10 mouse cellular contexts compared by ENCODE assay signal in the genomic region with DNA sequence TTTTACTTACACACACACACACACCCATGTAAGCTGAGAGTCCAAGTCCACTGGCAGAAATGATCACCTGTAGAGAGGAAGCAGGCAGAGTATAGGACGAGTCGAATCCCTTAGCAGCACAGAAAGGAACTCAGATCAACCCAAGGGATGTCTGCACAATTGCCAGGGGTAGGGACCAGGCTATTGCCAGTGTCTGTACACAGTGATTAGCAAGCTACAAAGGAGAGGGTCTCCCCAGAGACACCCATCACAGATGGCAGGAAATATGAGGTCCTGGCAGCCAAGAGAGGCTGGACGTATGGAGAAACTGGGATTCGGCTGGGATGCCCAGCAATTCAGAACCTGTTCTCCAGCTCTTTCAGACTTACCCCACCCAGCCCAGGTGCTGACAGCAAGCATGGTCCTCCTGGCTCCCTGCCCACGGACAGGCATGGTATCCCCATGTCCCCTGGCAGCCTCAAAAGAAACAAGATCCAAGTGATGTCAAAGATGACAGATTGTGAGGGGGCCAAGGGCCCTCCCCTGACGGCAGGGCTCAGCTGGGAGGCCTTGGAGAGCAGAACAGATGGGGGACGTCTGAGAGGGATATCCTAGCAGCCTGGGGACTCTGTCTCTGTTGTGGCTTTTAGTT. TPM values are rescaled to one million over a fixed set of nuclear protein-coding genes. Genes with fewer than 3 reads are reported as not detected.
DNase-seq lines count a peak whose midpoint lies in the region; ATAC-seq and TF ChIP-seq lines count a peak whose summit lies in the region.
"Had no signal": no experiment of that assay in that cellular context is flagged by ENCODE, and none has a peak within 500 bp of the region (broad histone marks: within the 10 kb centered on the region; RNA-seq: fewer than 3 reads in every experiment).

No protein-coding gene starts in this region.

- no peak overlapping the region for H3K9ac ChIP-seq in forebrain, postnatal 0 days
- no peak overlapping the region for H3K9ac ChIP-seq in neural tube, embryonic 12.5 days
- H3K9ac ChIP-seq: liver, embryonic 13.5 days had no signal

- H3K27ac ChIP-seq in forebrain, postnatal 0 days (ENCODE audit: low read depth, low read length), result peak overlapping the region; percentile 40; the same call in 1 of the 2 replicates
- H3K27ac ChIP-seq in neural tube, embryonic 12.5 days, result no peak overlapping the region
- H3K27ac ChIP-seq: liver, embryonic 13.5 days had no signal

- H3K4me1 ChIP-seq in forebrain, postnatal 0 days (ENCODE audit: insufficient read depth), result no peaks in the 10 kb centered on the region; the same call in 1 of the 2 replicates
- H3K4me1 ChIP-seq in neural tube, embryonic 12.5 days, result peaks cover 35% of the 10 kb centered on the region
- H3K4me1 ChIP-seq: liver, embryonic 13.5 days had no signal

- H3K4me2 ChIP-seq in forebrain, postnatal 0 days (ENCODE audit: low read depth), result no peak overlapping the region
- no peak overlapping the region for H3K4me2 ChIP-seq in neural tube, embryonic 12.5 days (replicated peaks)
- H3K4me2 ChIP-seq: liver, embryonic 13.5 days had no signal

- H3K9me3 ChIP-seq in forebrain, postnatal 0 days (ENCODE audit: low read length), result no peaks in the 10 kb centered on the region
- H3K9me3 ChIP-seq in neural tube, embryonic 12.5 days, result no peaks in the 10 kb centered on the region
- H3K9me3 ChIP-seq: liver, embryonic 13.5 days had no signal

- DNase-seq in retina, postnatal 1 day, result peak; percentile 55
- no peak for DNase-seq in retina, embryonic 14.5 days (ENCODE audit: low spot score)
- DNase-seq in cerebellum, postnatal 10 days, result peak; percentile 97 to 98
- peak; percentile 55 for DNase-seq in forebrain, postnatal 0 days
- no peak for DNase-seq in lung, adult 18-20 months
- DNase-seq in thymus, postnatal 4 days, result no peak
- DNase-seq in ovary, postnatal 10 days (ENCODE audit: low spot score), result no peak
- DNase-seq: liver, embryonic 13.5 days had no signal

- no peaks in the 10 kb centered on the region for H3K36me3 ChIP-seq in forebrain, postnatal 0 days (ENCODE audit: insufficient read depth)
- H3K36me3 ChIP-seq in neural tube, embryonic 12.5 days, result no peaks in the 10 kb centered on the region
- H3K36me3 ChIP-seq: liver, embryonic 13.5 days had no signal

- peak; percentile 92 for ATAC-seq in forebrain, postnatal 0 days
- peak; percentile 84 for ATAC-seq in neural tube, embryonic 12.5 days (ENCODE audit: low FRiP score, low read depth)

- 30% methylated on average over 7 of the region's 7 CpGs for WGBS in forebrain, postnatal 0 days
- 25% methylated on average over 7 of the region's 7 CpGs for WGBS in neural tube, embryonic 12.5 days

- TF ChIP-seq CTCF in forebrain, postnatal 0 days (IDR thresholded peaks at IDR 0.05; ENCODE audit: low read depth), result no peak

- H3K4me3 ChIP-seq in forebrain, postnatal 0 days (ENCODE audit: low read depth, low read length), result no peak overlapping the region
- H3K4me3 ChIP-seq in neural tube, embryonic 12.5 days, result no peak overlapping the region
- H3K4me3 ChIP-seq: erythroblast, embryonic 14.5 days; liver, embryonic 13.5 days had no signal

- H3K27me3 ChIP-seq in forebrain, postnatal 0 days (ENCODE audit: insufficient read depth, low read length), result no peaks in the 10 kb centered on the region
- no peaks in the 10 kb centered on the region for H3K27me3 ChIP-seq in neural tube, embryonic 12.5 days (replicated peaks)
- H3K27me3 ChIP-seq: liver, embryonic 13.5 days had no signal

RNA-seq across cellular contexts. Expression of a gene that starts 12.1 kb away (rescaled TPM):
- total RNA-seq in forebrain, postnatal 0 days (2014; rRNA removed), result 21.5 and 24.5 TPM in 2 replicates
- polyA plus RNA-seq in forebrain, postnatal 0 days (2015; fragmentation: Nextera tagmentation; extraction: Ambion mirVana), result 10.1 and 11.7 TPM in 2 replicates
- polyA plus RNA-seq in neural tube, embryonic 12.5 days (2016; fragmentation: Nextera tagmentation; extraction: Ambion mirVana), result 13.7 and 17.4 TPM in 2 replicates
- polyA plus RNA-seq: erythroblast, embryonic 14.5 days had no signal

Comparison
In these comparisons a context has a peak if more than half of its experiments do, and no peak if none do; other contexts are left out.
1. DNase-seq: peak in retina, postnatal 1 day (single experiment), cerebellum, postnatal 10 days (2 of 2) and forebrain, postnatal 0 days (single experiment); none in retina, embryonic 14.5 days (single experiment), lung, adult 18-20 months (0 of 2), thymus, postnatal 4 days (single experiment) and ovary, postnatal 10 days (single experiment).